In genomic region chr7:28544051-28544601, GRCm38 (mm10) we compare ENCODE assay signal across 11 mouse cellular contexts. TPM values are rescaled to one million over a fixed set of nuclear protein-coding genes. Genes with fewer than 3 reads are reported as not detected.
DNase-seq lines count a peak whose midpoint lies in the region; ATAC-seq lines count a peak whose summit lies in the region.
"Had no signal": no experiment of that assay in that cellular context is flagged by ENCODE, and none has a peak within 500 bp of the region (broad histone marks: within the 10 kb centered on the region; RNA-seq: fewer than 3 reads in every experiment).

No protein-coding gene starts in this region.

- no peak overlapping the region for H3K9ac ChIP-seq in forebrain, embryonic 13.5 days
- H3K9ac ChIP-seq in kidney, embryonic 16.5 days (replicated peaks; ENCODE audit: low read length) = peak overlapping the region; percentile 47
- 0 out of 2 replicates have a peak overlapping the region, but pooled peaks have one; percentile 12 for H3K9ac ChIP-seq in midbrain, embryonic 15.5 days

- H3K27ac ChIP-seq in heart, embryonic 10.5 days = 0 out of 2 replicates have a peak overlapping the region, but pooled peaks have one; percentile 12
- H3K27ac ChIP-seq in forebrain, embryonic 13.5 days = no peak overlapping the region
- H3K27ac ChIP-seq in kidney, embryonic 16.5 days (ENCODE audit: low read length) = no peak overlapping the region
- no peak overlapping the region for H3K27ac ChIP-seq in midbrain, embryonic 15.5 days

- 7% methylated on average over 27 of the region's 27 CpGs for WGBS in heart, embryonic 10.5 days
- 3% methylated on average over 22 of the region's 27 CpGs for WGBS in forebrain, embryonic 13.5 days
- 4% methylated on average over 26 of the region's 27 CpGs for WGBS in kidney, embryonic 16.5 days
- WGBS in midbrain, embryonic 15.5 days = 1% methylated on average over 27 of the region's 27 CpGs

- peak overlapping the region; percentile 48 for H3K4me3 ChIP-seq in heart, embryonic 10.5 days
- peak overlapping the region; percentile 13; the same call in 1 of the 2 replicates for H3K4me3 ChIP-seq in forebrain, embryonic 13.5 days
- peak overlapping the region; percentile 20; the same call in 1 of the 2 replicates for H3K4me3 ChIP-seq in kidney, embryonic 16.5 days (ENCODE audit: low read length)
- peak overlapping the region; percentile 21 for H3K4me3 ChIP-seq in midbrain, embryonic 15.5 days

- H3K36me3 ChIP-seq in heart, embryonic 10.5 days = no peaks in the 10 kb centered on the region
- no peaks in the 10 kb centered on the region for H3K36me3 ChIP-seq in forebrain, embryonic 13.5 days (ENCODE audit: poor library complexity, severe bottlenecking)
- H3K36me3 ChIP-seq in kidney, embryonic 16.5 days (ENCODE audit: insufficient read depth, low read length) = no peaks in the 10 kb centered on the region
- no peaks in the 10 kb centered on the region for H3K36me3 ChIP-seq in midbrain, embryonic 15.5 days (replicated peaks)

- peak overlapping the region; percentile 46 for H3K4me2 ChIP-seq in forebrain, embryonic 13.5 days
- peak overlapping the region; percentile 57 for H3K4me2 ChIP-seq in kidney, embryonic 16.5 days (replicated peaks; ENCODE audit: low read depth, low read length)
- H3K4me2 ChIP-seq in midbrain, embryonic 15.5 days = peak overlapping the region; percentile 51

- no peak for ATAC-seq in forebrain, embryonic 13.5 days
- ATAC-seq in kidney, embryonic 16.5 days (ENCODE audit: low FRiP score, low TSS enrichment) = peak; percentile 46
- 0 out of 2 replicates have a peak, but pooled peaks have one; percentile 59 for ATAC-seq in midbrain, embryonic 15.5 days (replicated peaks)
- no peak for ATAC-seq in cerebellum, adult (ENCODE audit: insufficient number of reproducible peaks, low FRiP score, low TSS enrichment)
- ATAC-seq in megakaryocyte-erythroid progenitor cell, adult 5-6 weeks (replicated peaks; ENCODE audit: low FRiP score, low TSS enrichment, poor library complexity, severe bottlenecking) = no peak

- no peaks in the 10 kb centered on the region for H3K9me3 ChIP-seq in heart, embryonic 10.5 days
- no peaks in the 10 kb centered on the region for H3K9me3 ChIP-seq in forebrain, embryonic 13.5 days (replicated peaks)
- H3K9me3 ChIP-seq in kidney, embryonic 16.5 days (ENCODE audit: low read length) = no peaks in the 10 kb centered on the region
- no peaks in the 10 kb centered on the region for H3K9me3 ChIP-seq in midbrain, embryonic 15.5 days

- peaks cover 67% of the 10 kb centered on the region for H3K27me3 ChIP-seq in heart, embryonic 10.5 days (ENCODE audit: insufficient read depth, poor library complexity, severe bottlenecking)
- peaks cover 58% of the 10 kb centered on the region for H3K27me3 ChIP-seq in forebrain, embryonic 13.5 days
- peaks cover 26% of the 10 kb centered on the region for H3K27me3 ChIP-seq in kidney, embryonic 16.5 days (ENCODE audit: insufficient read depth, low read length)
- H3K27me3 ChIP-seq in midbrain, embryonic 15.5 days (replicated peaks) = peaks cover 37% of the 10 kb centered on the region

- H3K4me1 ChIP-seq in heart, embryonic 10.5 days = peaks cover 27% of the 10 kb centered on the region
- peaks cover 19% of the 10 kb centered on the region for H3K4me1 ChIP-seq in forebrain, embryonic 13.5 days
- peaks cover 18% of the 10 kb centered on the region for H3K4me1 ChIP-seq in kidney, embryonic 16.5 days (ENCODE audit: insufficient read depth, low read length)
- peaks cover 20% of the 10 kb centered on the region for H3K4me1 ChIP-seq in midbrain, embryonic 15.5 days

- no peak for DNase-seq in heart, embryonic 10.5 days (ENCODE audit: low spot score)
- DNase-seq in heart, adult 11 months = no peak
- no peak for DNase-seq in right cerebral cortex, adult 2 months (ENCODE audit: low spot score in 2 of 2)
- DNase-seq: gastrocnemius, postnatal 36 days had no signal

RNA-seq across cellular contexts. Expression of gene Nccrp1, which starts 2.9 kb away (rescaled TPM):
- polyA plus RNA-seq in heart, embryonic 10.5 days (2016; fragmentation: Nextera tagmentation; extraction: Ambion mirVana) = not detected in 2 replicates
- polyA plus RNA-seq in forebrain, embryonic 13.5 days (2015; fragmentation: Nextera tagmentation; extraction: Ambion mirVana) = not detected in 2 replicates
- polyA plus RNA-seq in kidney, embryonic 16.5 days (2015; fragmentation: Nextera tagmentation; extraction: Ambion mirVana) = 0.18 TPM in 1 of 2 replicates, not detected in the other
- polyA plus RNA-seq in midbrain, embryonic 15.5 days (2015; fragmentation: Nextera tagmentation; extraction: Ambion mirVana) = 0.14 and 0.18 TPM in 2 replicates
- total RNA-seq in megakaryocyte-erythroid progenitor cell, adult 5-6 weeks (2014; fragmentation: Nextera tagmentation) = 2.1 TPM in 1 of 2 replicates, not detected in the other
- not detected in 2 replicates for total RNA-seq in megakaryocyte-erythroid progenitor cell, adult 5-6 weeks (2017)
- total RNA-seq: gastrocnemius, postnatal 36 days had no signal
- polyA plus RNA-seq: C2C12 had no signal

RNA-seq across cellular contexts. Expression of gene Sycn, which starts 3.4 kb away (rescaled TPM):
- polyA plus RNA-seq in heart, embryonic 10.5 days (2016; fragmentation: Nextera tagmentation; extraction: Ambion mirVana) = not detected in 2 replicates
- not detected in 2 replicates for polyA plus RNA-seq in forebrain, embryonic 13.5 days (2015; fragmentation: Nextera tagmentation; extraction: Ambion mirVana)
- not detected in 2 replicates for polyA plus RNA-seq in kidney, embryonic 16.5 days (2015; fragmentation: Nextera tagmentation; extraction: Ambion mirVana)
- not detected in 2 replicates for polyA plus RNA-seq in midbrain, embryonic 15.5 days (2015; fragmentation: Nextera tagmentation; extraction: Ambion mirVana)
- not detected in 2 replicates for total RNA-seq in megakaryocyte-erythroid progenitor cell, adult 5-6 weeks (2014; fragmentation: Nextera tagmentation)
- total RNA-seq in megakaryocyte-erythroid progenitor cell, adult 5-6 weeks (2017) = not detected in 2 replicates
- total RNA-seq: gastrocnemius, postnatal 36 days had no signal
- polyA plus RNA-seq: brain, embryonic 14.5 days; C2C12 had no signal

RNA-seq across cellular contexts. Expression of gene Ifnl3, which starts 21.5 kb away (rescaled TPM):
- polyA plus RNA-seq in heart, embryonic 10.5 days (2016; fragmentation: Nextera tagmentation; extraction: Ambion mirVana) = not detected in 2 replicates
- not detected in 2 replicates for polyA plus RNA-seq in forebrain, embryonic 13.5 days (2015; fragmentation: Nextera tagmentation; extraction: Ambion mirVana)
- not detected in 2 replicates for polyA plus RNA-seq in kidney, embryonic 16.5 days (2015; fragmentation: Nextera tagmentation; extraction: Ambion mirVana)
- polyA plus RNA-seq in midbrain, embryonic 15.5 days (2015; fragmentation: Nextera tagmentation; extraction: Ambion mirVana) = not detected in 2 replicates
- total RNA-seq in megakaryocyte-erythroid progenitor cell, adult 5-6 weeks (2014; fragmentation: Nextera tagmentation) = not detected in 2 replicates
- total RNA-seq in megakaryocyte-erythroid progenitor cell, adult 5-6 weeks (2017) = not detected in 2 replicates
- total RNA-seq: gastrocnemius, postnatal 36 days had no signal
- polyA plus RNA-seq: brain, embryonic 14.5 days; C2C12 had no signal

RNA-seq across cellular contexts. Expression of gene Ifnl2, which starts 33.9 kb away (rescaled TPM):
- polyA plus RNA-seq in heart, embryonic 10.5 days (2016; fragmentation: Nextera tagmentation; extraction: Ambion mirVana) = not detected in 2 replicates
- polyA plus RNA-seq in forebrain, embryonic 13.5 days (2015; fragmentation: Nextera tagmentation; extraction: Ambion mirVana) = not detected in 2 replicates
- not detected in 2 replicates for polyA plus RNA-seq in kidney, embryonic 16.5 days (2015; fragmentation: Nextera tagmentation; extraction: Ambion mirVana)
- polyA plus RNA-seq in midbrain, embryonic 15.5 days (2015; fragmentation: Nextera tagmentation; extraction: Ambion mirVana) = not detected in 2 replicates
- not detected in 2 replicates for total RNA-seq in megakaryocyte-erythroid progenitor cell, adult 5-6 weeks (2014; fragmentation: Nextera tagmentation)
- total RNA-seq in megakaryocyte-erythroid progenitor cell, adult 5-6 weeks (2017) = not detected in 2 replicates
- total RNA-seq: gastrocnemius, postnatal 36 days had no signal
- polyA plus RNA-seq: brain, embryonic 14.5 days; C2C12 had no signal

RNA-seq across cellular contexts. Expression of gene Samd4b, which starts 53.8 kb away (rescaled TPM):
- 24.5 and 29.7 TPM in 2 replicates for polyA plus RNA-seq in heart, embryonic 10.5 days (2016; fragmentation: Nextera tagmentation; extraction: Ambion mirVana)
- polyA plus RNA-seq in forebrain, embryonic 13.5 days (2015; fragmentation: Nextera tagmentation; extraction: Ambion mirVana) = 20.0 and 20.5 TPM in 2 replicates
- 16.7 and 20.7 TPM in 2 replicates for polyA plus RNA-seq in kidney, embryonic 16.5 days (2015; fragmentation: Nextera tagmentation; extraction: Ambion mirVana)
- polyA plus RNA-seq in midbrain, embryonic 15.5 days (2015; fragmentation: Nextera tagmentation; extraction: Ambion mirVana) = 22.8 and 24.8 TPM in 2 replicates
- 20.3 and 26.2 TPM in 2 replicates for total RNA-seq in megakaryocyte-erythroid progenitor cell, adult 5-6 weeks (2014; fragmentation: Nextera tagmentation)
- total RNA-seq in megakaryocyte-erythroid progenitor cell, adult 5-6 weeks (2017) = 3.4 and 7.2 TPM in 2 replicates

Comparison
In these comparisons a context has a peak if more than half of its experiments do, and no peak if none do; other contexts are left out.
1. ATAC-seq: peak in kidney, embryonic 16.5 days (single experiment) and midbrain, embryonic 15.5 days (single experiment); none in forebrain, embryonic 13.5 days (single experiment), cerebellum, adult (single experiment) and megakaryocyte-erythroid progenitor cell, adult 5-6 weeks (single experiment).
2. Peak in every context shown above with its lines, with median percentiles within 50 percentile points of each other: H3K4me3 ChIP-seq and H3K4me2 ChIP-seq.